Mouse (Mus musculus): ENCODE results near the gene Trcg1.

Trcg1 gene

GRCm38 (mm10) chr9:57233767-57234166 lies 2.6 kb upstream of the Trcg1 start:
- no peak for DNase-seq

- DNase-seq: no peak
Observed at GRCm38 (mm10) chr9:57237705-57238104, 1.3 kb downstream of the Trcg1 start.

- DNase-seq: no peak
Observed at GRCm38 (mm10) chr9:57238220-57238619, 1.9 kb downstream of the Trcg1 start.

GRCm38 (mm10) chr9:57241111-57241510 lies 4.8 kb downstream of the Trcg1 start:
- DNase-seq: no peak

- no peak for DNase-seq
Observed at GRCm38 (mm10) chr9:57242916-57243315, 6.6 kb downstream of the Trcg1 start.

GRCm38 (mm10) chr9:57244106-57244685 lies 7.8 kb downstream of the Trcg1 start:
- DNase-seq: no peak

- no peak for DNase-seq
Observed at GRCm38 (mm10) chr9:57246482-57246881, 10.1 kb downstream of the Trcg1 start.

GRCm38 (mm10) chr9:57247201-57247671 lies 10.9 kb downstream of the Trcg1 start:
- DNase-seq: no peak

GRCm38 (mm10) chr9:57248030-57248942 lies 11.9 kb downstream of the Trcg1 start:
- DNase-seq: no peak

- no peak for DNase-seq
Observed at GRCm38 (mm10) chr9:57250026-57250425, 13.7 kb downstream of the Trcg1 start.

- DNase-seq: no peak
Observed at GRCm38 (mm10) chr9:57251139-57251538, 14.8 kb downstream of the Trcg1 start.

GRCm38 (mm10) chr9:57254061-57254460 lies 17.7 kb downstream of the Trcg1 start:
- no peak for DNase-seq

GRCm38 (mm10) chr9:57254823-57255495 lies 18.6 kb downstream of the Trcg1 start:
- no peak for DNase-seq

- DNase-seq: no peak
Observed at GRCm38 (mm10) chr9:57256309-57256708, 20.0 kb downstream of the Trcg1 start.

GRCm38 (mm10) chr9:57256861-57257260 lies 20.5 kb downstream of the Trcg1 start:
- DNase-seq: no peak

- DNase-seq: no peak
Observed at GRCm38 (mm10) chr9:57257627-57258026, 21.3 kb downstream of the Trcg1 start.

GRCm38 (mm10) chr9:57259736-57260135 lies 23.4 kb downstream of the Trcg1 start:
- peak; percentile 90 for DNase-seq

GRCm38 (mm10) chr9:57260940-57261339 lies 24.6 kb downstream of the Trcg1 start:
- no peak for DNase-seq

GRCm38 (mm10) chr9:57261516-57261912 lies 25.2 kb downstream of the Trcg1 start:
- peak; percentile 73 for DNase-seq

GRCm38 (mm10) chr9:57261913-57262794 lies 25.8 kb downstream of the Trcg1 start, which contains the start of gene 1700017B05Rik:
Gene 1700017B05Rik, minus strand, starts transcription at chr9:57262612.
- DNase-seq: peak; percentile 60

- no peak for DNase-seq
Observed at GRCm38 (mm10) chr9:57262795-57263684, 26.7 kb downstream of the Trcg1 start.

Measured in layer of hippocampus, adult 9-11 months (tissue).